Mouse (Mus musculus): ENCODE measurements around the gene Ppfia4. TPM values are rescaled to one million over a fixed set of nuclear protein-coding genes. Genes with fewer than 3 reads are reported as not detected.
A peak's percentile ranks its signal among the peaks of the same experiment; 100 is the strongest.

Ppfia4 gene
- total and polyA plus RNA-seq, 3 experiments, result 0.80 to 4.9 (median 0.94) TPM

- intact Hi-C loops (cut with DNase I), result no loop called here
- DNase-seq, result no peak
- 0 out of 2 replicates have a peak, but pooled peaks cover 1% of the 10 kb centered on the region for H3K4me1 ChIP-seq (ENCODE audit: control insufficient read depth, insufficient read depth, low read length)
- TF ChIP-seq CTCF (IDR thresholded peaks at IDR 0.05), result no peak
- no peak for TF ChIP-seq POLR2A (IDR thresholded peaks at IDR 0.05; ENCODE audit: insufficient read depth, low read depth, low read length)
- no peak for TF ChIP-seq EP300 (IDR thresholded peaks at IDR 0.05; ENCODE audit: insufficient read depth, low read depth, low read length)
- WGBS, result 84% methylated on average over 5 of the region's 5 CpGs
- H3K36me3 ChIP-seq (ENCODE audit: control insufficient read depth, insufficient read depth, low read length), result no peaks in the 10 kb centered on the region
- no peak overlapping the region for H3K4me3 ChIP-seq
- H3K27me3 ChIP-seq (ENCODE audit: control insufficient read depth, insufficient read depth, low read length), result no peaks in the 10 kb centered on the region
- no peak overlapping the region for H3K27ac ChIP-seq
- H3K79me2 ChIP-seq (replicated peaks; ENCODE audit: control insufficient read depth, insufficient read depth, low read length), result no peaks in the 10 kb centered on the region
- no peak overlapping the region for H3K9ac ChIP-seq (ENCODE audit: low read depth, low read length)
Measured at GRCm38 (mm10) chr1:134280174-134280573, 52.6 kb downstream of the Ppfia4 start.

- TF ChIP-seq CTCF (IDR thresholded peaks at IDR 0.05) (no peak), POLR2A (IDR thresholded peaks at IDR 0.05; ENCODE audit: insufficient read depth, low read depth, low read length) (no peak), EP300 (IDR thresholded peaks at IDR 0.05; ENCODE audit: insufficient read depth, low read depth, low read length) (no peak)
- 67% methylated on average over 7 of the region's 7 CpGs for WGBS
- Histone ChIP-seq H3K4me3 (no peak overlapping the region), H3K4me1 (ENCODE audit: control insufficient read depth, insufficient read depth, low read length) (0 out of 2 replicates have a peak, but pooled peaks cover 1% of the 10 kb centered on the region), H3K79me2 (replicated peaks; ENCODE audit: control insufficient read depth, insufficient read depth, low read length) (no peaks in the 10 kb centered on the region), H3K27ac (no peak overlapping the region), H3K36me3 (ENCODE audit: control insufficient read depth, insufficient read depth, low read length) (no peaks in the 10 kb centered on the region), H3K9ac (ENCODE audit: low read depth, low read length) (no peak overlapping the region), H3K27me3 (ENCODE audit: control insufficient read depth, insufficient read depth, low read length) (no peaks in the 10 kb centered on the region)
- intact Hi-C loops (cut with DNase I), result loop anchor here (5.0 kb wide), 1 partner anchor 40 kb away; no protein-coding TSS in a partner anchor
- DNase-seq, result no peak
Measured at GRCm38 (mm10) chr1:134276823-134277222, 55.9 kb downstream of the Ppfia4 start.

- WGBS, result 64% methylated on average over 13 of the region's 13 CpGs
- Histone ChIP-seq H3K36me3 (ENCODE audit: control insufficient read depth, insufficient read depth, low read length) (no peaks in the 10 kb centered on the region), H3K9ac (ENCODE audit: low read depth, low read length) (no peak overlapping the region), H3K27me3 (ENCODE audit: control insufficient read depth, insufficient read depth, low read length) (no peaks in the 10 kb centered on the region), H3K27ac (peak overlapping the region; percentile 26; the same call in 1 of the 2 replicates), H3K4me1 (ENCODE audit: control insufficient read depth, insufficient read depth, low read length) (0 out of 2 replicates have a peak, but pooled peaks cover 1% of the 10 kb centered on the region), H3K79me2 (replicated peaks; ENCODE audit: control insufficient read depth, insufficient read depth, low read length) (no peaks in the 10 kb centered on the region), H3K4me3 (no peak overlapping the region)
- TF ChIP-seq CTCF (IDR thresholded peaks at IDR 0.05), result no peak
- no peak for TF ChIP-seq POLR2A (IDR thresholded peaks at IDR 0.05; ENCODE audit: insufficient read depth, low read depth, low read length)
- TF ChIP-seq EP300 (IDR thresholded peaks at IDR 0.05; ENCODE audit: insufficient read depth, low read depth, low read length), result no peak
- intact Hi-C loops (cut with DNase I), result loop anchor here (5.0 kb wide), 1 partner anchor 41 kb away; no protein-coding TSS in a partner anchor
- no peak for DNase-seq
Measured at GRCm38 (mm10) chr1:134275616-134276464, 56.9 kb downstream of the Ppfia4 start.

GRCm38 (mm10) chr1:134274483-134274920 lies 58.2 kb downstream of the Ppfia4 start:
- Histone ChIP-seq H3K79me2 (replicated peaks; ENCODE audit: control insufficient read depth, insufficient read depth, low read length) (no peaks in the 10 kb centered on the region), H3K36me3 (ENCODE audit: control insufficient read depth, insufficient read depth, low read length) (no peaks in the 10 kb centered on the region), H3K4me3 (no peak overlapping the region), H3K4me1 (ENCODE audit: control insufficient read depth, insufficient read depth, low read length) (0 out of 2 replicates have a peak, but pooled peaks cover 1% of the 10 kb centered on the region), H3K9ac (ENCODE audit: low read depth, low read length) (no peak overlapping the region), H3K27me3 (ENCODE audit: control insufficient read depth, insufficient read depth, low read length) (no peaks in the 10 kb centered on the region), H3K27ac (no peak overlapping the region)
- intact Hi-C loops (cut with DNase I), result no loop called here
- TF ChIP-seq EP300 (IDR thresholded peaks at IDR 0.05; ENCODE audit: insufficient read depth, low read depth, low read length) (no peak), POLR2A (IDR thresholded peaks at IDR 0.05; ENCODE audit: insufficient read depth, low read depth, low read length) (no peak), CTCF (IDR thresholded peaks at IDR 0.05) (no peak)
- DNase-seq, result no peak
- WGBS, result 90% methylated on average over 7 of the region's 7 CpGs

- TF ChIP-seq EP300 (IDR thresholded peaks at IDR 0.05; ENCODE audit: insufficient read depth, low read depth, low read length) (no peak), CTCF (IDR thresholded peaks at IDR 0.05) (no peak), POLR2A (IDR thresholded peaks at IDR 0.05; ENCODE audit: insufficient read depth, low read depth, low read length) (no peak)
- H3K79me2 ChIP-seq (replicated peaks; ENCODE audit: control insufficient read depth, insufficient read depth, low read length), result no peaks in the 10 kb centered on the region
- no peaks in the 10 kb centered on the region for H3K36me3 ChIP-seq (ENCODE audit: control insufficient read depth, insufficient read depth, low read length)
- 41% methylated on average over 9 of the region's 9 CpGs for WGBS
- H3K9ac ChIP-seq (ENCODE audit: low read depth, low read length), result no peak overlapping the region
- intact Hi-C loops (cut with DNase I), result no loop called here
- H3K4me3 ChIP-seq, result no peak overlapping the region
- no peak overlapping the region for H3K27ac ChIP-seq
- H3K4me1 ChIP-seq (ENCODE audit: control insufficient read depth, insufficient read depth, low read length), result 0 out of 2 replicates have a peak, but pooled peaks cover 1% of the 10 kb centered on the region
- no peak for DNase-seq
- H3K27me3 ChIP-seq (ENCODE audit: control insufficient read depth, insufficient read depth, low read length), result no peaks in the 10 kb centered on the region
Measured at GRCm38 (mm10) chr1:134273493-134274395, 59.0 kb downstream of the Ppfia4 start.
